Mouse (Mus musculus) lung, adult 2 months (tissue): ENCODE data around the gene Lrp1. TPM values are rescaled to one million over a fixed set of nuclear protein-coding genes. Genes with fewer than 3 reads are reported as not detected.

Experiments used
- DNase-seq: peaks from one replicate; pipeline ENCODE4 v3.0.0; 2022
- H3K4me1 ChIP-seq: fragments of 200-500 bp; 2 replicates; pipeline ENCODE4 v1.6.1; 2011; ENCODE audit warnings: low read length; ENCODE audit not compliant: control insufficient read depth, insufficient read depth
- H3K4me3 ChIP-seq: fragments of 200-500 bp; replicated peaks from 2 replicates; pipeline ENCODE3; 2011; ENCODE audit warnings: low read depth, mild to moderate bottlenecking, control low read depth, low read length; ENCODE audit errors: extremely low read depth
- CTCF ChIP-seq: fragments of 200-500 bp; IDR thresholded peaks from 2 replicates; pipeline ENCODE4 v1.5.1; 2011; ENCODE audit warnings: mild to moderate bottlenecking, low read length, control low read depth; ENCODE audit not compliant: insufficient read depth
- POLR2A ChIP-seq: fragments of 200-500 bp; IDR thresholded peaks from 2 replicates; pipeline ENCODE4 v1.6.1; 2011; ENCODE audit warnings: low read depth, mild to moderate bottlenecking, control low read depth, low read length, borderline replicate concordance; ENCODE audit errors: extremely low read depth
- WGBS: fragments of 180-500 bp; shearing (Covaris S2); methylation state at CpG from one replicate; pipeline ENCODE4 v1.1.7; 2018; 5-methylcytosine and 5-hydroxymethylcytosine counted together
- polyA plus RNA-seq: library from polyadenylated mRNA; depleted of rRNA; stranded (reverse); fragments of >200 nt; gene quantifications from 2 replicates; pipeline ENCODE4 v1.2.3, GENCODE M21; 2012

Gene Lrp1
- polyA plus RNA-seq, 1 experiment = 248 TPM

DNA sequence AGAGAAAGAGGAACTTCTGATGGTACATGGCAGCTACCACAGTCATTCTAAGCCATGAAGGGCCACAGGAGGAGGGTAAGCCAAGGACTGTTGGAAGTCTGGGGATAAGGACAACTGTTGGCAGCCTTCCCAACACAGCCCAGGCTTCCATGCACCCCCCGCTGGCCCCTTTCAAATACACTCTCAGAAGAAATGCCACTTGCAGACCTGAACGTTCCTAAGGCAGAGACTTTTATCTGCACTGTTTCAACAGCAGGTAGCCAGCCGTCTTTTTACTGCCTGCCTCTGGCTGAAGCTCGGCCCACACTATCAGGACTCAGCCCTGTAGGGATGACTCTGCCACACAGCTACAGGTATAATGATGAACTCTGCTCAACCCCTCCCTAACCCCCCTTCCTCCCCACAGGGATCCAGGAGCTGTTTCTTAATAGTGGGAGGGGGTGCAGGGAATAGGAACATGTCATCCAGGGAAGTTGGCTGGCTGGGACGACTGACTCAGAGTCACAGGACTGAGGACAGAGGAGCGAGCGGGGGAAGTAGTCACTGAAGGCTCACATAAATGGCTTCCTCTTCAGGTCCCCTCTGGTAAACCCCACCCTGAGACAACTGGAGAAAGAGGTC, 24.5 kb downstream of the Lrp1 start:
- Histone ChIP-seq H3K4me1 (peaks cover 3% of the 10 kb centered on the region), H3K4me3 (no peak overlapping the region)
- DNase-seq = no peak
- 37% methylated on average over 7 of the region's 7 CpGs for WGBS
- TF ChIP-seq POLR2A = no peak
- no peak for TF ChIP-seq CTCF

DNA sequence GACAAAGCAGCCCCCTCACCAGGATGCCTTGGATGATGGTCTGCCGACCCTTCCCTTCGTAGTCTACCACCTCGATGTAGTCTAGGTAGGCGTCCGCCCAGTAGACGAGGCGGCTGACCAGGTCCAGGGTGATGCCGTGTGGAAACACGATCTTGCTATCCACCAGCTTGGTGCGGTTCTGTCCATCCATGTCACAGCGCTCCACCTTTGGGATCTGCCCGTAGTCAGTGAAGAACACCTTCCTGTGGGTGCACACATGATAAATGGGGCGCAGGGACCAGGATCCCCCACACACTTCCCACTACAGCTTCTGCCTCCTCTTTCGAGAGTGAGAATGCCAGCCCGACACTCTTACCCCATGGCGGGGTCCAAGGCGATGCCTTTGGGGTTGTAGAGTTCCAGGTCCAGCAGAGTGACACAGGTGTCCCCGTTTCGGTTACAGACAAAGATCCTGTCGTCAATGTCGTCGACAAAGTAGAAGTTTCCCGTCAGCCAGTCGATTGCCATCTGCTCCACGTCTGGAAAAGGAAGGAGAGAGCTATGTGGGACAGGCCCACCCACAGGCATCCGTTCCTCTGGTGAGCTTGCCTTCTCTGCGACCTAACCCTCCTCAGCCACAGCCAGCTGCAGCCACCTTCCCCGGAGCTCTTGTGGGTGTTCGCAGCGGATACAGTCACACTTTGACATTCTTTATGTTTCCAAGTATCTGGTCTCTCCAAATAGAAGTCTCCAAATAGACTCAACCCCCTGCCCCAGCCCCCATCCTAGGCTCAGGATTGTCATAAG, 25.8 kb downstream of the Lrp1 start:
- H3K4me3 ChIP-seq = no peak overlapping the region
- WGBS = 70% methylated on average over 30 of the region's 30 CpGs
- TF ChIP-seq CTCF = no peak
- no peak for TF ChIP-seq POLR2A
- no peak for DNase-seq
- no peaks in the 10 kb centered on the region; the same call in none of the 2 replicates for H3K4me1 ChIP-seq

DNA sequence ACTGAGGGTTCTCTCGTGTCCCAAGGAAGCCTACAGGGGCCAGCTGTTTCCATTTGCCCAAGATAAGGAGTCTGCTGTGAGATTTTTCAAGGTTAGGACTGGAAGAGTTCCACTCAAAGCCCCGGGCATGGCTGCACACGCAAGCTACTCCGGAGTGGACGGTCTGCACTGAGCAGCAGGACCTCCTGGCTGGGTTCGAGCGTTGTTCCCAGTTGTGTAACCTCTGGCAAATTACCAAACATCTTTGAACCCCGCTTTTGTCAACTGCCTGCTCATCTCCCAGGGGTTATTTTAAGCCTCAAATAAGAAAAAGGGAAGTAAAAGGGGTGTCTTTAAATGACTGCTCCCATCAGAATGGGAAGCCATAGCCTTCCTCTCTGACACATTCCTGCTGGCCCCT, 26.5 kb downstream of the Lrp1 start:
- DNase-seq = no peak
- Histone ChIP-seq H3K4me3 (no peak overlapping the region), H3K4me1 (no peaks in the 10 kb centered on the region; the same call in none of the 2 replicates)
- no peak for TF ChIP-seq POLR2A
- no peak for TF ChIP-seq CTCF
- WGBS = 57% methylated on average over 8 of the region's 8 CpGs

DNA sequence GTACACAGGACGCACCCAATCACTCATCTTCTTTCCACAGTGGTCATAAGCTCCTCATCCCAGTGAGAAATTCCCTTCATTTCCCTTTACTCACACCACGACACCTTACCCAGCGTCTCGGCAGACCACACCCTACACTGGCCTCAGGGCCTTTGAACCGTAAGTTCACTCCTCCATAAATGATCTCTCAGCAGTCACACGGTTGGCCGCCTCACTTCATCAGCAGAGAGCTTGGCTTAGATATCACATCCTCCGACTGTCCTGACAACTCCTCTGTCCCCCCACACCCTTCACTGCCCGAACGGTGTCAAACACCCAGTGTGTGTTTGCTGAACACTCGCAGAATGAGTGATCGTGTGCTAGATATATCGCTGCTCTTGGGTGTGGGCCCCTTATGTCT, 28.1 kb downstream of the Lrp1 start:
- TF ChIP-seq POLR2A (no peak), CTCF (no peak)
- Histone ChIP-seq H3K4me3 (no peak overlapping the region), H3K4me1 (no peaks in the 10 kb centered on the region; the same call in none of the 2 replicates)
- WGBS = 46% methylated on average over 13 of the region's 13 CpGs
- no peak for DNase-seq

DNA sequence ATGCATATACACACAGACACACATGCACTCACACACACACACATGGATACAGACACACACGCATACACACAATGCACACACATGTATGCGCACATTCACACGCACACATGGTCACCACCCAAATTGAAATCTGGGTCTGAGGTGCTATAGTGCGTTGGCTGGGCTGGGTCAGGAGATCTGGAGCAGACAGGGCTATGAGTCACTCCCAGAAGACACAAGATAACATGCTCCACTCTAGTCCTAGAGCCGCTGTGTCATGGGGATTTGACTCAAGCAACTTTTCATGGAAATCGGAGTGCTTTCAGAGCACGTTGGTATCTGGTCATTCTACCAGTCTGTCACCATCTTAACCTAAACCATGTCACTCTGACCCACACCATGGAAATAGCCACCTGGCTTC, 28.5 kb downstream of the Lrp1 start:
- DNase-seq = no peak
- H3K4me3 ChIP-seq = no peak overlapping the region
- no peaks in the 10 kb centered on the region; the same call in none of the 2 replicates for H3K4me1 ChIP-seq
- 84% methylated on average over 7 of the region's 7 CpGs for WGBS
- TF ChIP-seq POLR2A = no peak
- no peak for TF ChIP-seq CTCF

DNA sequence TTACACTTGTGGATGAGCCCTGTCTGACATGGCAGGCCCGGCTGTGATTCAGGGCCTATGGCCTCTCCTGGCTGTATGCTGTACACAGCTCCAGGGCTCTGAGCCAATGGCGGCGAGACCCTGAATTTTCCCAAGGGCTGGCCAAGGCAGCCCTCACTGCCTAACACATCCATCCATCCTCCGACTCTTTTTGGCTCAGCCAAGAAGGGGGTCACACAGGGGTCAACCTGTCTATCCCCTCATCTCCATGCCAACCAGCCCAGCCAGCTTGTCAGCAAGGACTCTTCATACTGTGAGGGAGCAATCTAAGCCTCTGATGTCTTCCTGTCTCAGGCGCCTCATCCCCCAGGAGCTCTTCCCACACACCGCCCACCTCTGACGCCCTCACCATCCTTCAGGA, 29.4 kb downstream of the Lrp1 start:
- Histone ChIP-seq H3K4me1 (no peaks in the 10 kb centered on the region; the same call in none of the 2 replicates), H3K4me3 (no peak overlapping the region)
- WGBS = 38% methylated on average over 7 of the region's 7 CpGs
- TF ChIP-seq CTCF (no peak), POLR2A (no peak)
- DNase-seq = no peak

DNA sequence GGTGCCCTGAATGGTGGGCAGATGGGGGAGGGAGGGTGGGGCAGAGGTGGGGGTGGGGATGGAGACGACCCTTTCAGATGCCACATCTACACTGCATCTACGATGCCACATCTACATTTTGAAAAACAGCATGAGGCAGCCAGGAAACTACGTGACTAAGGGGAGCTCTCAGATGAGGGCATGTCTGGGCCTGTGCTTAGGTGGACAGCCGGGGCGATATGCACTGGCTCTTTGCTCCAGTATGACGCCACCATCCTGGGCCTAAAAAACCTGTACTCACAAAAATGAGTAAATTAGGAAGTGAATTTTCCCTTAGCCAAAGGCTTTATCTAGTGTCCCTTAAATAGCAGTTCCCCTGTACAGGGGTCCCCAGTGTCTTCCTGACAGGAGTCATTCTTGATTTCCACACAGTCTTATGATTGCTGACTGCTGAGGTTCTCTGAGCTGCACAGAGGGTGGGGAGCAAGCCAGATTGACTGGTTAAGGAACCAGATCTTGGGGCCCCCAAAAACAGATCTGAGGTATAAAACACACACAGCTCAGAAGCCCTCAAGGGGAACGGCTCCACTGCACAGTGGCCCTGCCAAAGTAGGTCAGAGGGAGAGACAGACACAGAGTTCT, 30.0 kb downstream of the Lrp1 start:
- WGBS = 65% methylated on average over 7 of the region's 7 CpGs
- TF ChIP-seq CTCF (no peak), POLR2A (no peak)

DNA sequence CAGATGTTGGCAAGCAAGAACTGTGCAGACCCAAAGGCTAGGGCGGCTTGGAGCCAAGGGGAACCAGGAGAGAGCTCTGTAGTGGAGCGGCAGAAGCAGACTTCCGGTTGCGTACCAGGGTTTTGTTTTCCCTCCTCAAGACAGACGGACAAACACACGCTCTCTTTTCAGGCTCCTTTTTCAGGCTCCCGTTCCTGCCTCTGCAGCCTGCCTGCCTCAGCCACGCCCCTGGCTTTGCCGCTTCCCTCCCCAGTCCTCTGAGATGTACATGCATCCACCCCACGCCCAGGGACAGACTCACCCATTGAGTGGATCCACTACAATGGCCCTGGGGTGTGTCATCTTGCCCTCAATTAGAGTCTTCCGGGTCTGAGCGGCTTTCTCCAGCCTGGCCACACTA, 30.7 kb downstream of the Lrp1 start:
- DNase-seq = no peak
- Histone ChIP-seq H3K4me3 (no peak overlapping the region), H3K4me1 (no peaks in the 10 kb centered on the region; the same call in 1 of the 2 replicates)
- 78% methylated on average over 12 of the region's 12 CpGs for WGBS
- no peak for TF ChIP-seq POLR2A
- no peak for TF ChIP-seq CTCF

More for the DNA sequence above, 30.0 kb downstream of the Lrp1 start:
- no peak for DNase-seq
- H3K4me3 ChIP-seq = no peak overlapping the region
- H3K4me1 ChIP-seq = no peaks in the 10 kb centered on the region; the same call in 1 of the 2 replicates

DNA sequence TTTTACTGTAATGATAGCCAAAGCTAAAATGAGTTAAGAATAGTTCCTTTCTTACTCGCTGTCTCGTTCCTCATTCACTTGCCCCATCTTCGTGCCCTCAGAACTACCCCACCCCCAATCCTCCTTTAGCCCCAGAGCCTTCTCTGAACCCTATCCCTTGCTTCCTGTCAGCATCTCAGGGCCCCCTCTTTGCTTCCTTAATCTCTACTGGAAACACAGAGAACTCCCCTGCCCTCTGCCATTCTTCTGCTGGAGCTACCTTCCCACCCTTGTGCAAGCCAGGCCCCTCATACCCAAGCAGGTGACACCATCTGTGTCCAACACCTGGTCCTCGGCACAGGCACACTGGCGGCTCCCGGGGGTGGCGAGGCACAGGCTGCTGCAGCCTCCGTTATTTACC, 33.2 kb downstream of the Lrp1 start:
- no peak overlapping the region for H3K4me3 ChIP-seq
- H3K4me1 ChIP-seq = no peaks in the 10 kb centered on the region; the same call in 1 of the 2 replicates
- WGBS = 60% methylated on average over 8 of the region's 8 CpGs
- DNase-seq = no peak
- no peak for TF ChIP-seq POLR2A
- TF ChIP-seq CTCF = no peak
